10 mouse cellular contexts compared by ENCODE assay signal in genomic region chr5:148879218-148879617, GRCm38 (mm10). TPM values are rescaled to one million over a fixed set of nuclear protein-coding genes. Genes with fewer than 3 reads are reported as not detected.
DNase-seq lines count a peak whose midpoint lies in the region; ATAC-seq and TF ChIP-seq lines count a peak whose summit lies in the region.
"Had no signal": no experiment of that assay in that cellular context is flagged by ENCODE, and none has a peak within 500 bp of the region (broad histone marks: within the 10 kb centered on the region; RNA-seq: fewer than 3 reads in every experiment).

No protein-coding gene starts in this region.

- no peaks in the 10 kb centered on the region for H3K4me1 ChIP-seq in intestine, postnatal 0 days (replicated peaks; ENCODE audit: control insufficient read depth, insufficient read depth, low read length)
- H3K4me1 ChIP-seq in intestine, embryonic 16.5 days (ENCODE audit: control insufficient read depth, insufficient read depth, low read length) = no peaks in the 10 kb centered on the region
- H3K4me1 ChIP-seq in bone marrow macrophage, adult 2 months (ENCODE audit: control insufficient read depth, insufficient read depth, low read length) = no peaks in the 10 kb centered on the region
- H3K4me1 ChIP-seq: limb, embryonic 13.5 days had no signal

- WGBS in intestine, postnatal 0 days = 92% methylated on average over 6 of the region's 6 CpGs
- WGBS in intestine, embryonic 16.5 days = 91% methylated on average over 6 of the region's 6 CpGs

- H3K9me3 ChIP-seq in intestine, postnatal 0 days (ENCODE audit: control insufficient read depth) = no peaks in the 10 kb centered on the region
- 0 out of 2 replicates have a peak, but pooled peaks cover 3% of the 10 kb centered on the region for H3K9me3 ChIP-seq in intestine, embryonic 16.5 days (ENCODE audit: control insufficient read depth, low read length)

- no peak overlapping the region for H3K9ac ChIP-seq in intestine, postnatal 0 days (ENCODE audit: low read depth, low read length)
- H3K9ac ChIP-seq in intestine, embryonic 16.5 days (ENCODE audit: low read depth, low read length) = no peak overlapping the region
- H3K9ac ChIP-seq: limb, embryonic 13.5 days had no signal

- TF ChIP-seq POLR2A in bone marrow macrophage, adult 2 months (IDR thresholded peaks at IDR 0.05; ENCODE audit: borderline replicate concordance, low read depth, low read length) = no peak

- peak; percentile 44 for DNase-seq in thymus, postnatal 14 days
- DNase-seq in thymus, postnatal 0 days (ENCODE audit: low spot score) = no peak
- DNase-seq in yolk sac, embryonic 10.5 days (ENCODE audit: low spot score) = no peak
- DNase-seq in left cerebral cortex, postnatal 4 days = no peak
- no peak for DNase-seq in adrenal gland, postnatal 4 days (ENCODE audit: low spot score in 2 of 2)
- DNase-seq: adrenal gland, adult 8-10 months had no signal

- ATAC-seq in intestine, postnatal 0 days = no peak
- no peak for ATAC-seq in intestine, embryonic 16.5 days

- H3K27ac ChIP-seq in intestine, postnatal 0 days (ENCODE audit: low read depth, low read length) = no peak overlapping the region
- H3K27ac ChIP-seq in intestine, embryonic 16.5 days (ENCODE audit: low read length) = no peak overlapping the region
- no peak overlapping the region for H3K27ac ChIP-seq in bone marrow macrophage, adult 2 months (ENCODE audit: insufficient read depth, low read depth, low read length)
- H3K27ac ChIP-seq: limb, embryonic 13.5 days had no signal

- peak; percentile 57 for TF ChIP-seq CTCF in intestine, postnatal 0 days (IDR thresholded peaks at IDR 0.05; ENCODE audit: low read depth)
- peak; percentile 35 for TF ChIP-seq CTCF in bone marrow macrophage, adult 2 months (IDR thresholded peaks at IDR 0.05; ENCODE audit: low read depth, low read length)

- H3K4me3 ChIP-seq in intestine, postnatal 0 days (ENCODE audit: low read depth, low read length) = no peak overlapping the region
- H3K4me3 ChIP-seq in intestine, embryonic 16.5 days (ENCODE audit: low read length) = no peak overlapping the region
- H3K4me3 ChIP-seq in bone marrow macrophage, adult 2 months (ENCODE audit: insufficient read depth, low read length) = no peak overlapping the region
- H3K4me3 ChIP-seq: limb, embryonic 13.5 days had no signal

- H3K27me3 ChIP-seq in intestine, postnatal 0 days (replicated peaks; ENCODE audit: control insufficient read depth, insufficient read depth, low read length) = no peaks in the 10 kb centered on the region
- no peaks in the 10 kb centered on the region for H3K27me3 ChIP-seq in intestine, embryonic 16.5 days (replicated peaks; ENCODE audit: control insufficient read depth, insufficient read depth, low read length)
- H3K27me3 ChIP-seq: limb, embryonic 13.5 days had no signal

- H3K36me3 ChIP-seq in intestine, postnatal 0 days (ENCODE audit: control insufficient read depth, insufficient read depth) = peaks cover 9% of the 10 kb centered on the region; the same call in 1 of the 2 replicates
- H3K36me3 ChIP-seq in intestine, embryonic 16.5 days (ENCODE audit: control insufficient read depth, insufficient read depth, low read length) = peaks cover 5% of the 10 kb centered on the region; the same call in 1 of the 2 replicates

- no peak overlapping the region for H3K4me2 ChIP-seq in intestine, postnatal 0 days (replicated peaks; ENCODE audit: low read depth)
- H3K4me2 ChIP-seq in intestine, embryonic 16.5 days (ENCODE audit: low read depth, low read length) = no peak overlapping the region
- H3K4me2 ChIP-seq: limb, embryonic 13.5 days had no signal

- intact Hi-C loops in left cerebral cortex, postnatal 4 days (cut with DNase I) = no loop called here

RNA-seq across cellular contexts. Expression of gene Katnal1, which starts 49.9 kb away (rescaled TPM):
- 2.7 and 2.9 TPM in 2 replicates for polyA plus RNA-seq in intestine, postnatal 0 days (2015; fragmentation: Nextera tagmentation; extraction: Ambion mirVana)
- polyA plus RNA-seq in intestine, embryonic 16.5 days (2015; fragmentation: Nextera tagmentation; extraction: Ambion mirVana) = 6.4 and 6.9 TPM in 2 replicates
- 6.7 and 6.8 TPM in 2 replicates for polyA plus RNA-seq in thymus, postnatal 0 days (2015; fragmentation: Nextera tagmentation; extraction: Ambion mirVana)
- 7.1 and 7.7 TPM in 2 replicates for polyA plus RNA-seq in bone marrow macrophage, adult 2 months (2012; ENCODE audit: insufficient read depth, insufficient read length, missing spikeins)
- 10 to 100 TPM; 53.5 to 57.3 TPM for total RNA-seq in left cerebral cortex, postnatal 4 days (2021)
- 10 to 100 TPM; 10.1 to 12.8 TPM for total RNA-seq in adrenal gland, postnatal 4 days (2021)
